In the genomic region with DNA sequence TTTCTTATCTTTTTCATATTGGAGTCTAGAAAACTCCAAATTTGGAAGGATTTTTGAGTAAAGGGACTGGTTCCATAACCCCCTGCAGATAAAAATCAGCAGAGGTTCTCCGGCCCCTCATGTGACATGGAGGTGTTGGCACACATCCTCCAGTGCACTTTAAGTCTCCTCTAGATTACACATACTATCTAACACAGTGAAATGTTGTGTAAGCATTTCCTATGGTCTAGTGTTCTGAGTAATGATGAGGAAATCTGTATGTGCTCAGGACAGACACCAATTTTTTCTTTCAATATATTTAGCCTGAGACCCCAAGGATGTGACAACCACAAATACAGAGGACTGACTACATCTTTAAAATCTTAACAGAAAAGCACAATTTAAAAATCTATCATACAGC, we compare ENCODE assay signal across 25 mouse cellular contexts. TPM values are rescaled to one million over a fixed set of nuclear protein-coding genes. Genes with fewer than 3 reads are reported as not detected.
DNase-seq lines count a peak whose midpoint lies in the region; ATAC-seq and TF ChIP-seq lines count a peak whose summit lies in the region.
"Had no signal": no experiment of that assay in that cellular context is flagged by ENCODE, and none has a peak within 500 bp of the region (broad histone marks: within the 10 kb centered on the region; RNA-seq: fewer than 3 reads in every experiment).

No protein-coding gene starts in this region.

- H3K4me3 ChIP-seq in lung, postnatal 0 days (ENCODE audit: low read depth, low read length): no peak overlapping the region
- H3K4me3 ChIP-seq in heart, adult 2 months: no peak overlapping the region
- H3K4me3 ChIP-seq: embryonic facial prominence, embryonic 10.5 days; embryonic facial prominence, embryonic 12.5 days; forebrain, embryonic 12.5 days had no signal

- no peak overlapping the region for H3K9ac ChIP-seq in lung, postnatal 0 days (replicated peaks; ENCODE audit: low read depth)
- no peak overlapping the region for H3K9ac ChIP-seq in heart, adult 2 months (ENCODE audit: low read depth, low read length)
- H3K9ac ChIP-seq: embryonic facial prominence, embryonic 12.5 days; forebrain, embryonic 12.5 days had no signal

- no peaks in the 10 kb centered on the region for H3K27me3 ChIP-seq in lung, postnatal 0 days (replicated peaks; ENCODE audit: insufficient read depth, low read length)
- H3K27me3 ChIP-seq in heart, adult 2 months (ENCODE audit: control insufficient read depth, insufficient read depth, low read length): no peaks in the 10 kb centered on the region
- H3K27me3 ChIP-seq: CH12.LX; embryonic facial prominence, embryonic 12.5 days; forebrain, embryonic 12.5 days; Patski had no signal

- no peak for ATAC-seq in lung, postnatal 0 days
- ATAC-seq in granulocyte monocyte progenitor cell, adult 5-6 weeks (replicated peaks; ENCODE audit: poor library complexity, severe bottlenecking): peak; percentile 95
- peak; percentile 95 for ATAC-seq in megakaryocyte progenitor cell, adult 5-6 weeks (replicated peaks; ENCODE audit: poor library complexity)
- ATAC-seq: activated CD4-positive, CD25-positive, alpha-beta regulatory T cell, adult 4 months; CD4-positive, CD25-positive, alpha-beta regulatory T cell, adult 4 months; forebrain, embryonic 14.5 days; forebrain, embryonic 16.5 days; Patski had no signal

- no peak overlapping the region for H3K27ac ChIP-seq in lung, postnatal 0 days (ENCODE audit: low read length)
- H3K27ac ChIP-seq in heart, adult 2 months: no peak overlapping the region
- H3K27ac ChIP-seq: embryonic facial prominence, embryonic 10.5 days; embryonic facial prominence, embryonic 12.5 days; forebrain, embryonic 12.5 days had no signal

- no peak for TF ChIP-seq EP300 in lung, postnatal 0 days (IDR thresholded peaks at IDR 0.05)
- TF ChIP-seq EP300 in heart, adult 2 months (IDR thresholded peaks at IDR 0.05; ENCODE audit: insufficient read depth, low read depth, low read length): no peak

- intact Hi-C loops in left cerebral cortex, postnatal 10 days (cut with DNase I): no loop called here
- intact Hi-C loops in heart, adult 2 months (cut with DNase I): loop anchor here (5.0 kb wide), 1 partner anchor 67 kb away; no protein-coding TSS in a partner anchor

- no peaks in the 10 kb centered on the region for H3K9me3 ChIP-seq in lung, postnatal 0 days (ENCODE audit: low read length)
- H3K9me3 ChIP-seq: embryonic facial prominence, embryonic 10.5 days; forebrain, embryonic 12.5 days; G1E had no signal

- no peak for TF ChIP-seq POLR2A in heart, adult 2 months (IDR thresholded peaks at IDR 0.05; ENCODE audit: insufficient read depth, low read depth, low read length)

- TF ChIP-seq CTCF in lung, postnatal 0 days (IDR thresholded peaks at IDR 0.05): no peak
- no peak for TF ChIP-seq CTCF in heart, adult 2 months (IDR thresholded peaks at IDR 0.05)

- no peak overlapping the region for H3K4me2 ChIP-seq in lung, postnatal 0 days (replicated peaks; ENCODE audit: low read depth, low read length)
- H3K4me2 ChIP-seq: embryonic facial prominence, embryonic 12.5 days; forebrain, embryonic 12.5 days had no signal

- peak; percentile 19 for DNase-seq in lung, postnatal 0 days (ENCODE audit: low spot score)
- no peak for DNase-seq in lung, postnatal 36 days
- no peak for DNase-seq in left cerebral cortex, postnatal 10 days (ENCODE audit: extremely low spot score in 1 of 2, low spot score in 2 of 2)
- DNase-seq in heart, adult 2 months: no peak
- DNase-seq: adrenal gland, adult 8-10 months; adrenal gland, postnatal 14 days; adrenal gland, postnatal 36 days; B cell, adult 2 months; cerebellum, adult 11-12 months; cerebellum, adult 2 months; cerebellum, adult 9-10 months; cerebellum, postnatal 10 days; cerebellum, postnatal 25 days had no signal

- H3K4me1 ChIP-seq in lung, postnatal 0 days (ENCODE audit: insufficient read depth, low read depth, low read length): no peaks in the 10 kb centered on the region
- H3K4me1 ChIP-seq in heart, adult 2 months (ENCODE audit: control insufficient read depth, insufficient read depth, low read length): 0 out of 2 replicates have a peak, but pooled peaks cover 1% of the 10 kb centered on the region
- H3K4me1 ChIP-seq: embryonic facial prominence, embryonic 10.5 days; embryonic facial prominence, embryonic 12.5 days had no signal

- H3K79me2 ChIP-seq in heart, adult 2 months (replicated peaks; ENCODE audit: control insufficient read depth, insufficient read depth, low read length): 0 out of 2 replicates have a peak, but pooled peaks cover 1% of the 10 kb centered on the region

- WGBS in lung, postnatal 0 days: 39% methylated on average over 1 of the region's 1 CpGs
- WGBS in heart, adult 2 months: 60% methylated on average over 1 of the region's 1 CpGs

- no peaks in the 10 kb centered on the region for H3K36me3 ChIP-seq in lung, postnatal 0 days (ENCODE audit: insufficient read depth, low read length)
- H3K36me3 ChIP-seq in heart, adult 2 months (ENCODE audit: control insufficient read depth, insufficient read depth, low read length): peaks cover 2% of the 10 kb centered on the region
- H3K36me3 ChIP-seq: embryonic facial prominence, embryonic 10.5 days; embryonic facial prominence, embryonic 12.5 days; forebrain, embryonic 12.5 days; G1E had no signal

RNA-seq across cellular contexts. Expression of a gene that starts 33.0 kb away (rescaled TPM):
- polyA plus RNA-seq in lung, postnatal 0 days (2015; fragmentation: Nextera tagmentation; extraction: Ambion mirVana): 4.6 and 5.3 TPM in 2 replicates
- total RNA-seq in granulocyte monocyte progenitor cell, adult 5-6 weeks (2014; fragmentation: Nextera tagmentation): not detected in 2 replicates
- total RNA-seq in granulocyte monocyte progenitor cell, adult 5-6 weeks (2017): not detected in 2 replicates
- total RNA-seq in megakaryocyte progenitor cell, adult 5-6 weeks (2015): not detected in 2 replicates
- not detected in 2 replicates for total RNA-seq in megakaryocyte progenitor cell, adult 5-6 weeks (2017)
- 1 to 10 TPM; 4.2 to 4.4 TPM for total RNA-seq in left cerebral cortex, postnatal 10 days (2021)
- total RNA-seq in heart, adult 2 months (2021): 10 to 100 TPM; 47.0 to 68.1 TPM
- 25.0 and 38.7 TPM in 2 replicates for polyA plus RNA-seq in heart, adult 2 months (2012; rRNA removed)
- polyA plus RNA-seq: G1E had no signal

RNA-seq across cellular contexts. Expression of a gene that starts 37.2 kb away (rescaled TPM):
- polyA plus RNA-seq in lung, postnatal 0 days (2015; fragmentation: Nextera tagmentation; extraction: Ambion mirVana): 4.3 and 5.7 TPM in 2 replicates
- not detected in 2 replicates for total RNA-seq in granulocyte monocyte progenitor cell, adult 5-6 weeks (2014; fragmentation: Nextera tagmentation)
- not detected in 2 replicates for total RNA-seq in granulocyte monocyte progenitor cell, adult 5-6 weeks (2017)
- not detected in 2 replicates for total RNA-seq in megakaryocyte progenitor cell, adult 5-6 weeks (2015)
- total RNA-seq in megakaryocyte progenitor cell, adult 5-6 weeks (2017): not detected in 2 replicates
- 1 to 10 TPM in 1 of 2 experiments, under 1 TPM in 1; 0.92 to 1.6 TPM for total RNA-seq in left cerebral cortex, postnatal 10 days (2021)
- 1 to 10 TPM; 6.3 to 8.5 TPM for total RNA-seq in heart, adult 2 months (2021)
- 1.9 and 3.1 TPM in 2 replicates for polyA plus RNA-seq in heart, adult 2 months (2012; rRNA removed)
- total RNA-seq: G1E had no signal
- polyA plus RNA-seq: G1E had no signal

RNA-seq across cellular contexts. Expression of a gene that starts 37.2 kb away (rescaled TPM):
- polyA plus RNA-seq in lung, postnatal 0 days (2015; fragmentation: Nextera tagmentation; extraction: Ambion mirVana): 8.9 and 13.4 TPM in 2 replicates
- not detected in 2 replicates for total RNA-seq in granulocyte monocyte progenitor cell, adult 5-6 weeks (2014; fragmentation: Nextera tagmentation)
- total RNA-seq in granulocyte monocyte progenitor cell, adult 5-6 weeks (2017): not detected in 2 replicates
- not detected in 2 replicates for total RNA-seq in megakaryocyte progenitor cell, adult 5-6 weeks (2015)
- total RNA-seq in megakaryocyte progenitor cell, adult 5-6 weeks (2017): not detected in 2 replicates
- 1 to 10 TPM; 2.6 to 3.2 TPM for total RNA-seq in left cerebral cortex, postnatal 10 days (2021)
- total RNA-seq in heart, adult 2 months (2021): 10 to 100 TPM; 36.6 to 45.3 TPM
- polyA plus RNA-seq in heart, adult 2 months (2012; rRNA removed): 21.9 and 25.0 TPM in 2 replicates
- total RNA-seq: G1E had no signal
- polyA plus RNA-seq: G1E had no signal

Comparison
In these comparisons a context has a peak if more than half of its experiments do, and no peak if none do; other contexts are left out.
1. RNA of a gene that starts 33.0 kb away (total RNA-seq): 47.0 to 68.1 TPM in heart, adult 2 months; 4.2 to 4.4 TPM in left cerebral cortex, postnatal 10 days, not detected in granulocyte monocyte progenitor cell, adult 5-6 weeks and not detected in megakaryocyte progenitor cell, adult 5-6 weeks; every median in the first group is over 4 times any median in the second.
2. RNA of a gene that starts 37.2 kb away (total RNA-seq): 36.6 to 45.3 TPM in heart, adult 2 months; 2.6 to 3.2 TPM in left cerebral cortex, postnatal 10 days, not detected in granulocyte monocyte progenitor cell, adult 5-6 weeks and not detected in megakaryocyte progenitor cell, adult 5-6 weeks; every median in the first group is over 4 times any median in the second.